Mouse (Mus musculus) gastrocnemius, adult 8-10 months (tissue): ENCODE measurements around the gene Kir3dl2. TPM values are rescaled to one million over a fixed set of nuclear protein-coding genes. Genes with fewer than 3 reads are reported as not detected.
"Not testable (repeated sequence)": the region's sequence is repeated elsewhere in the genome, so short reads cannot be mapped to it uniquely, and the experiment has no call there.

ENCODE experiments used
- DNase-seq, 2 experiments: peaks; one replicate each; pipeline ENCODE4 v3.0.0; 2022; ENCODE audit warnings: low spot score in 2 of 2
- total RNA-seq, 4 experiments: library from RNA; stranded (reverse); gene quantifications; 2 replicates each; pipeline ENCODE4 v1.2.4; 2022

Gene Kir3dl2
- total RNA-seq: not detected

- not testable (repeated sequence) for DNase-seq
Measured at GRCm38 (mm10) chrX:136543956-136544355, at the start of gene Kir3dl2. TSS of gene Kir3dl2 (minus strand) at chrX:136544056.

GRCm38 (mm10) chrX:136590897-136591257, 47.0 kb upstream of the Kir3dl2 start:
- DNase-seq: no peak

GRCm38 (mm10) chrX:136590199-136590896, 46.5 kb upstream of the Kir3dl2 start, which contains the start of gene Tceal3:
TSS of gene Tceal3 (plus strand) at chrX:136590842.
- DNase-seq: no peak

GRCm38 (mm10) chrX:136584617-136585016, 40.8 kb upstream of the Kir3dl2 start:
- DNase-seq: no peak

GRCm38 (mm10) chrX:136569094-136569493, 25.2 kb upstream of the Kir3dl2 start:
- not testable (repeated sequence) for DNase-seq

- DNase-seq: not testable (repeated sequence)
Measured at GRCm38 (mm10) chrX:136517699-136518098, 26.2 kb downstream of the Kir3dl2 start, which contains the start of gene Kir3dl1. TSS of gene Kir3dl1 (plus strand) at chrX:136517999.

Other genes with a start within 250 kb of the Kir3dl2 start
- not detected for gene Kir3dl1, start 26.1 kb downstream of the Kir3dl2 start, total RNA-seq
- 1 to 10 TPM in 1 of 4 experiments, under 1 TPM in 1, not detected in 2; 0.91 to 1.1 TPM for gene Tceal3, start 46.8 kb upstream of the Kir3dl2 start, total RNA-seq
- 1 to 10 TPM; 2.2 to 3.0 (median 2.6) TPM for gene Tceal1, start 163.9 kb upstream of the Kir3dl2 start, total RNA-seq
- gene Morf4l2, start 199.6 kb upstream of the Kir3dl2 start, total RNA-seq: 100 to 1,000 TPM; 141 to 157 (median 149) TPM
- not detected for gene Glra4, start 236.1 kb upstream of the Kir3dl2 start, total RNA-seq